Mouse (Mus musculus) urinary bladder, postnatal 14 days (tissue): Measurements from ENCODE around the gene Dynlt1c.
"Not testable (repeated sequence)": the region's sequence is repeated elsewhere in the genome, so short reads cannot be mapped to it uniquely, and the experiment has no call there.

Experiments used
- DNase-seq: peaks from one replicate; pipeline ENCODE4 v3.0.0; 2021; ENCODE audit warnings: low spot score

The Dynlt1c gene

GRCm38 (mm10) chr17:6655567-6656281, 54.3 kb downstream of the Dynlt1c start, which contains the start of gene Dynlt1f:
Dynlt1f (minus strand) TSS chr17:6655900.
- DNase-seq, result peak; percentile 63

DNA sequence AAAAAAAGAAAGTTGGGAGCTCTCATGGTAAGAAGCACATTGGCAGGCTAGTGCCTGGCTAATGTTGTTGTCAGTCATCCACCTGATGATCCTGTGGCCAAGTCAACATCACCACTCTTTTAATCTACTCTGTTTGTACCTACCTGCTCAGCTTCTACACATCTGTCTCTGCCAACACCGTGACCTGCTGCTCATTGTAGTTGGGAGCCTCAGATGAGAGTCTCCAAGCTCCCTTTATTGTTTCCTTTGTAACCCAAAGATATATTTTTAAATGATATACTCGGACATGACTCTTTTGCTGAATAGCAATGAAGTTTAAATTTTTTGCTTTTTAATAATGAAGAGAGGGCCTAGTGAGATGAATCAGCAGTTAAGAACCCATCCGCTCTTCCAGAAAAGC, 55.0 kb downstream of the Dynlt1c start:
- DNase-seq, result not testable (repeated sequence)

DNA sequence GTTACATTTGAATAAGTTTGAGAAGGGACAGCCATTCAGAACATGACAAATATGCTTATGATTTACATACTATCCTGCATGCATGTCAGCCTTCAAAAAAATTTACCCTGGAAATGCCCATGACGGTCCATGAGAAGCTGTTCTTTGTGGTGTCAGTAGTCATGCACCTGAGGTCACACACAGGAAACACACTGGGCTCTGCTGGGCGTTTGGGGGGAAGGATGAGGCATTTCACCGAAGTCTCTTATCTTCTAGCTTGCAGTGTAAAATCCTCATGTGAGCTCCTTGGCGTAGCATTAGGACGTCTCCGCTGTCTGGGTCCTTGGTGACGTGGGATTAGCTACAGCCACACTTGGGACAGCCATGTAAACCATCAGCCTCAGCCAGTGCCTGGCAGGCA, 57.3 kb downstream of the Dynlt1c start, which contains the start of gene Sytl3:
Gene Sytl3 (plus strand): TSS at position 293 of the 400 bp plus-strand sequence.
- not testable (repeated sequence) for DNase-seq
